Mouse (Mus musculus) G1E (cell line): ENCODE measurements at regions not wholly inside any gene's neighbourhood (a gene's known extent, or its start where the extent isn't known, plus 50 kb on each side); places are given as distances from the start of the nearest gene placed in this dataset.

Source experiments
- ATAC-seq: 2 replicates; pipeline ENCODE4 v1.8.0; 2016; ENCODE audit warnings: mild to moderate bottlenecking; ENCODE audit not compliant: insufficient number of reproducible peaks, poor library complexity, low FRiP score, severe bottlenecking; ENCODE audit errors: extremely low read depth
- DNase-seq: peaks from one replicate; pipeline ENCODE4 v3.0.0; 2012; ENCODE audit warnings: low spot score
- H3K27me3 ChIP-seq: 2 replicates; pipeline ENCODE4 v1.6.1; 2012; ENCODE audit warnings: mild to moderate bottlenecking, low read length, inconsistent platforms; ENCODE audit not compliant: insufficient read depth
- H3K36me3 ChIP-seq: replicated peaks from 2 replicates; pipeline ENCODE3; 2012; ENCODE audit warnings: mild to moderate bottlenecking, inconsistent platforms
- H3K4me1 ChIP-seq: 2 replicates; pipeline ENCODE4 v1.6.1; 2012; ENCODE audit warnings: low read depth, low read length, inconsistent platforms, mixed read lengths; ENCODE audit not compliant: insufficient read depth
- H3K4me3 ChIP-seq: 2 replicates; pipeline ENCODE4 v1.5.1; 2012; ENCODE audit warnings: low read depth, mild to moderate bottlenecking, inconsistent platforms, low read length, moderate library complexity, mixed read lengths
- H3K9me3 ChIP-seq: replicated peaks from 2 replicates; pipeline ENCODE4 v1.6.1; 2012; ENCODE audit warnings: inconsistent platforms
- CTCF ChIP-seq: IDR thresholded peaks from 2 replicates; pipeline ENCODE4 v1.5.1; 2012; ENCODE audit warnings: low read depth, low read length, inconsistent platforms, mixed read lengths
- GATA1 ChIP-seq: IDR thresholded peaks from 2 replicates; pipeline ENCODE4 v1.6.1; 2012; ENCODE audit warnings: borderline replicate concordance, low read length, inconsistent platforms, mixed read lengths
- GATA2 ChIP-seq: IDR thresholded peaks from 2 replicates; pipeline ENCODE4 v1.6.1; 2012; ENCODE audit warnings: low read depth, low read length, inconsistent platforms, borderline replicate concordance
- POLR2AphosphoS5 ChIP-seq: IDR thresholded peaks from 2 replicates; pipeline ENCODE4 v1.6.1; 2012; ENCODE audit warnings: low read depth, low read length, inconsistent platforms; ENCODE audit not compliant: insufficient replicate concordance
- TAL1 ChIP-seq: conservative IDR thresholded peaks from 2 replicates; pipeline ENCODE4 v1.6.1; 2012; ENCODE audit warnings: low read depth, low read length, inconsistent platforms, mixed read lengths

GRCm38 (mm10) chr9:89827564-89827963, 82.1 kb upstream of the Rasgrf1 start:
- Histone ChIP-seq H3K9me3 (peaks cover 47% of the 10 kb centered on the region), H3K36me3 (no peaks in the 10 kb centered on the region), H3K4me3 (no peak overlapping the region), H3K4me1 (no peaks in the 10 kb centered on the region), H3K27me3 (no peaks in the 10 kb centered on the region)
- TF ChIP-seq CTCF (no peak), POLR2AphosphoS5 (no peak), TAL1 (no peak), GATA1 (no peak), GATA2 (no peak)
- DNase-seq (no peak), ATAC-seq (no peak)

- Histone ChIP-seq H3K4me1 (no peaks in the 10 kb centered on the region), H3K27me3 (no peaks in the 10 kb centered on the region), H3K9me3 (peaks cover 43% of the 10 kb centered on the region), H3K36me3 (no peaks in the 10 kb centered on the region), H3K4me3 (no peak overlapping the region)
- no peak for DNase-seq
- no peak for TF ChIP-seq POLR2AphosphoS5
- TF ChIP-seq CTCF, result 0 out of 2 replicates have a peak, but pooled peaks have one; percentile 10
- no peak for ATAC-seq
These were observed 82.8 kb upstream of the Rasgrf1 start for GRCm38 (mm10) chr9:89826712-89827548.

GRCm38 (mm10) chr9:89821853-89822243, 83.6 kb upstream of the Ankrd34c start:
- no peaks in the 10 kb centered on the region for H3K27me3 ChIP-seq
- TF ChIP-seq POLR2AphosphoS5 (no peak), GATA2 (no peak), GATA1 (no peak), CTCF (no peak), TAL1 (no peak)
- no peak overlapping the region for H3K4me3 ChIP-seq
- ATAC-seq (no peak), DNase-seq (no peak)
- H3K36me3 ChIP-seq, result no peaks in the 10 kb centered on the region
- H3K9me3 ChIP-seq, result peaks cover 40% of the 10 kb centered on the region
- H3K4me1 ChIP-seq, result no peaks in the 10 kb centered on the region

- DNase-seq (no peak), ATAC-seq (no peak)
- Histone ChIP-seq H3K27me3 (no peaks in the 10 kb centered on the region), H3K9me3 (peaks cover 36% of the 10 kb centered on the region), H3K4me1 (no peaks in the 10 kb centered on the region), H3K4me3 (no peak overlapping the region), H3K36me3 (no peaks in the 10 kb centered on the region)
- TF ChIP-seq CTCF, result no peak
- TF ChIP-seq POLR2AphosphoS5, result no peak
- TF ChIP-seq TAL1, result no peak
- no peak for TF ChIP-seq GATA2
- no peak for TF ChIP-seq GATA1
These were observed 83.0 kb upstream of the Ankrd34c start for GRCm38 (mm10) chr9:89821109-89821852.

- H3K36me3 ChIP-seq, result no peaks in the 10 kb centered on the region
- TF ChIP-seq GATA1, result no peak
- no peak for TF ChIP-seq CTCF
- no peaks in the 10 kb centered on the region for H3K27me3 ChIP-seq
- no peak overlapping the region for H3K4me3 ChIP-seq
- no peaks in the 10 kb centered on the region for H3K4me1 ChIP-seq
- ATAC-seq (no peak), DNase-seq (no peak)
- H3K9me3 ChIP-seq, result peaks cover 35% of the 10 kb centered on the region
These were observed 75.5 kb upstream of the Ankrd34c start for GRCm38 (mm10) chr9:89813616-89814318.

- H3K4me1 ChIP-seq, result no peaks in the 10 kb centered on the region
- peaks cover 47% of the 10 kb centered on the region for H3K9me3 ChIP-seq
- ATAC-seq (no peak), DNase-seq (no peak)
- no peak overlapping the region for H3K4me3 ChIP-seq
- TF ChIP-seq POLR2AphosphoS5 (no peak), TAL1 (no peak), GATA1 (no peak), CTCF (no peak), GATA2 (no peak)
- H3K36me3 ChIP-seq, result no peaks in the 10 kb centered on the region
- H3K27me3 ChIP-seq, result no peaks in the 10 kb centered on the region; the same call in 1 of the 2 replicates
These were observed 69.1 kb upstream of the Ankrd34c start for GRCm38 (mm10) chr9:89807381-89807780.
